Mouse (Mus musculus) small intestine, adult 2 months (tissue): ENCODE data around the gene Naglu.

Experiments used
- CTCF ChIP-seq: fragments of 200-500 bp; IDR thresholded peaks from 2 replicates; pipeline ENCODE4 v1.5.1; 2012; ENCODE audit warnings: low read depth, mild to moderate bottlenecking, control low read depth, inconsistent platforms, low read length, moderate library complexity, mixed read lengths; ENCODE audit not compliant: insufficient replicate concordance, insufficient read length; ENCODE audit errors: extremely low read depth
- POLR2A ChIP-seq: fragments of 200-500 bp; IDR thresholded peaks from 2 replicates; pipeline ENCODE4 v1.6.1; 2012; ENCODE audit warnings: low read depth, mild to moderate bottlenecking, control low read depth, inconsistent platforms, low read length, moderate library complexity

- TF ChIP-seq CTCF: no peak
- no peak for TF ChIP-seq POLR2A
Measured at GRCm38 (mm10) chr11:101045826-101046225, 24.0 kb upstream of the Naglu start.
